Mouse (Mus musculus): ENCODE measurements at regions not wholly inside any gene's neighbourhood (a gene's known extent, or its start where the extent isn't known, plus 50 kb on each side); places are given as distances from the start of the nearest gene placed in this dataset.

DNA sequence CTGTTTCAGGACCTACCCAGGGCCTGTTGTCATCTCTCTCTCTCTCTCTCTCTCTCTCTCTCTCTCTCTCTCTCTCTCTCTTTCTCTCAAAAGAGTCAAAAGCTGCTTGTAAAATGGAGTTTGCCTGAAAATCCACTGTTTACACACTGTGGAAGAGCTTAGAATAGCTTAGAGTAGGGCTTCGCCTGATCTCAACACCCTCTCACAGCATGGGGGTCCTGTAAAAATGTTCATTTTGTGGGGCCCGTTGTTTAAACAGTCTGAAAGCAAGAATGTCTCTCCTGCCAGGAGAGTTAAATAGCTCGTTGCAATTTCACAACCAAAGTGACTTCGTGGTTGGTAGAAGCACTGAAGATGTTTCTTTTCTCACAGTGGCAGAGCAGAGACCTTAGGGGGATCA, 59.2 kb upstream of the C1galt1 start:
- no peak for TF ChIP-seq POLR2A (IDR thresholded peaks at IDR 0.05; ENCODE audit: borderline replicate concordance, extremely low read depth, insufficient read depth, insufficient read length, poor library complexity, severe bottlenecking)
- TF ChIP-seq CTCF (IDR thresholded peaks at IDR 0.05; ENCODE audit: borderline replicate concordance, extremely low read depth, insufficient read depth, insufficient read length): no peak

Data from brain, embryonic 14.5 days (tissue).